Mouse (Mus musculus): ENCODE data around the gene Iffo2. TPM values are rescaled to one million over a fixed set of nuclear protein-coding genes. Genes with fewer than 3 reads are reported as not detected.

The Iffo2 gene
- polyA plus RNA-seq, 1 experiment from 2014 or later = 3.7 TPM

DNA sequence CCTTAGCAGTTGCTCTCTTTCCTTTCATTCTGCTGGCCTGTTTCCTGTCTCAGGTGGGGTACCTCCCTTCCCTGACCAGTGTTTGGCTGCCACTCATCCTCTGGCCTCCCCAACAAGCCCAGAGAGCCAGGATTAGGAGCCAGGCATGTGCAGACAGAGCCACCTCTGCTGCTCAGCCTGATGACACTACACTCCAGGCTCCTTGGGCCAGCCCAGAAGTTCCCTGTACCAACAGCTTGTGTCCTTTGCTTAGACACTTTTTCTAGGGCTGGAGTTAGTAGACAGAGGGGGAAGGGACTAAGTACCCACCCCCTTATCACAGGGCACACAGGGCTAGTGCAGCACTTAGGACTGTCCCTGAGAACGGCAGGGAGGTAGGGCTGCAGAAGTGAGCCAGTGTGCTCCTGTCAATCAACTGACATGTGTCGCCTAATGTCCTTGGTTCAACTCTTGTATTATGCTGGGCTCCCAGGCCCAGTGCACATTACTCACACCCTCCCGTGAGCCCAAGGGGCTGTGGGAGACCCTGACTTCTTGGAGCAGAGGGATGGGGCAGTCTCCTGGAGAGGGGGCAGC is 38.0 kb upstream of the Iffo2 start:
- Histone ChIP-seq H3K9ac (ENCODE audit: low read length) (no peak overlapping the region), H3K4me3 (ENCODE audit: low read length) (no peak overlapping the region), H3K4me2 (ENCODE audit: low read depth, low read length) (no peak overlapping the region), H3K9me3 (ENCODE audit: control insufficient read depth, low read length) (no peaks in the 10 kb centered on the region), H3K27me3 (ENCODE audit: control insufficient read depth, insufficient read depth, low read depth, low read length) (no peaks in the 10 kb centered on the region), H3K36me3 (ENCODE audit: control insufficient read depth, insufficient read depth, low read length) (peaks cover 18% of the 10 kb centered on the region), H3K4me1 (replicated peaks; ENCODE audit: control insufficient read depth, insufficient read depth, low read length) (no peaks in the 10 kb centered on the region), H3K27ac (ENCODE audit: low read length) (no peak overlapping the region)
- no peak for ATAC-seq (ENCODE audit: low read depth)
- 50% methylated on average over 3 of the region's 3 CpGs for WGBS

DNA sequence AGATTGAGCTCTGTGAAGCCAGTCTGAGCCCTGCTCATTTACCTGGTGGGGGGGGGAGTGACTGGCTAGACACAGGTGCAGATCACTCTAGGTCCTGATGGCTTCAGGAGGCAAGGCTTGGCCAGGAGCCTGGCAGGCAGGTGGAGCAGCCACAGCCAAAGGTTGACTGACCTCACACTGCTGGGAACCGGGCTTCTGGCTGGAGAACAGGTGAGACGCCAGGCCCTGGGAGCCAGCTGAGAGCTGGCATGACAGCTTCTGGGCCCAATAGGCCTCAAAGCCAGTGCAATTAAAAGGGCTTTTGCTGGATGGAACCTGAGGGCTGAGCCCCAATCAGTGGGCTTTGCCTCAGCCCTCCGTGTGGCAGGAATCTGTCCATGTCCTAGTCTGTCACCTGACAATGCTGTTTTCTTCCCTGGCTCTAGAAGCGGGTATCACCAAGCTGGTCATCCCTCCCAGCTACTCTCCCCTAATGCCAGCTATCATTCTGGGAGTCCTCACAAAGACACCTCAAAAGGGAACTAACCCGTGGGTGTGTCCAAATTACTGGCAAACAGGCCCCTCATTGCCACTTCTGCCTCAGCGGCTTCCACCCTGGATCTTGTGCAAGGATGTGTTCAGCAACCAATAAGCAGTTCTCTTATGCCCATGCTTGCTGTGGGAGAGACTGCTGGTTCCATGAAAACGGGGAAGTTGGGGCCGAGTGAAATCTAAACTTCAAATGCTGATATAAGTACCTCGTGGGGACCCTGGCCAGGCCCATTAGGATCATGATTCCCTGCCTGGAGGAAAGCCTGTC is 36.9 kb upstream of the Iffo2 start:
- H3K9ac ChIP-seq (ENCODE audit: low read length) = no peak overlapping the region
- no peak for ATAC-seq (ENCODE audit: low read depth)
- no peak overlapping the region for H3K4me2 ChIP-seq (ENCODE audit: low read depth, low read length)
- peaks cover 16% of the 10 kb centered on the region for H3K36me3 ChIP-seq (ENCODE audit: control insufficient read depth, insufficient read depth, low read length)
- no peaks in the 10 kb centered on the region for H3K9me3 ChIP-seq (ENCODE audit: control insufficient read depth, low read length)
- no peak overlapping the region for H3K4me3 ChIP-seq (ENCODE audit: low read length)
- no peaks in the 10 kb centered on the region for H3K27me3 ChIP-seq (ENCODE audit: control insufficient read depth, insufficient read depth, low read depth, low read length)
- no peaks in the 10 kb centered on the region for H3K4me1 ChIP-seq (replicated peaks; ENCODE audit: control insufficient read depth, insufficient read depth, low read length)
- WGBS = 60% methylated on average over 9 of the region's 9 CpGs
- H3K27ac ChIP-seq (ENCODE audit: low read length) = no peak overlapping the region

DNA sequence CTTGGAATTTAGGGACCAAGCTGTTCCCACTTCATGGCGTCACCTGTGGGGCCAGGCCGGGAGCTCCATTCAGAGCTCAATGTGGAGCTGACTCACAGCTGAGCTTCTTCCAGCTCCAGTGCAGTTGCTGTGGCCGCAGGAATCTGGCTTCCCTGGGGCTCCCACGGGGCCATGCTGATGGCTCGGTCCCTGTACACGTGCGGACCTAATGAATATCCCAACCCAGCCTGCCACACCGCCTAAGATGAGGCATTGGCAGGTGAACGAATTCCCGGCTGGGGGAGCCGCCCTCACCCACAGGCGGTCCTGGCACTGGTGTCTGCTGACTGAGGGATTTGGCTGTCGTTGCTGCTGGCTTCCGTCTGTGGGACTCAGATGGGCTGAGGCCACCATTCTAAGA is 29.5 kb upstream of the Iffo2 start:
- no peak overlapping the region for H3K27ac ChIP-seq (ENCODE audit: low read length)
- no peak overlapping the region for H3K4me3 ChIP-seq (ENCODE audit: low read length)
- no peaks in the 10 kb centered on the region for H3K27me3 ChIP-seq (ENCODE audit: control insufficient read depth, insufficient read depth, low read depth, low read length)
- no peak overlapping the region for H3K4me2 ChIP-seq (ENCODE audit: low read depth, low read length)
- H3K9me3 ChIP-seq (ENCODE audit: control insufficient read depth, low read length) = peaks cover 4% of the 10 kb centered on the region; the same call in 1 of the 2 replicates
- H3K4me1 ChIP-seq (replicated peaks; ENCODE audit: control insufficient read depth, insufficient read depth, low read length) = no peaks in the 10 kb centered on the region
- no peaks in the 10 kb centered on the region for H3K36me3 ChIP-seq (ENCODE audit: control insufficient read depth, insufficient read depth, low read length)
- no peak; the same call in 1 of the 2 replicates for ATAC-seq (ENCODE audit: low read depth)
- WGBS = 52% methylated on average over 14 of the region's 14 CpGs
- no peak overlapping the region for H3K9ac ChIP-seq (ENCODE audit: low read length)

DNA sequence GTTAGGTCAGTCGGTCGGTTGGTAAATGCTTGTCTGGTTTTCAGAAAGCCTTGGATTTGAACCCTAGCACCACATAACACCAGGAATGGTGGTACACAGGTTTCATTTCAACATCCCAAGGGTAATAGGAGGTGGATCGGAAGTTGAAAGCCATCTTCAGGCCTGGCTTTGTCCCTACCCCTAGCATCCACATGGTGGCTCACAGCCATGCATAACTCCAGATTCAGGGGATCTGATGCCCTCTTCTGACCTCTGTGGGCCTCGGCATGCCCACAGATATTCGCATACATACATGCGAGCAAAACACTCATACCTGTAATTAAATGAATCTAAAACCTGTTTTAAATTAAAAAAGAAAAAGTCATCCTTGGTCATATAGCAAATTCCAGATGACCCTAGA is 28.6 kb upstream of the Iffo2 start:
- no peak overlapping the region for H3K27ac ChIP-seq (ENCODE audit: low read length)
- H3K9ac ChIP-seq (ENCODE audit: low read length) = no peak overlapping the region
- ATAC-seq (ENCODE audit: low read depth) = no peak
- no peak overlapping the region for H3K4me2 ChIP-seq (ENCODE audit: low read depth, low read length)
- H3K4me3 ChIP-seq (ENCODE audit: low read length) = no peak overlapping the region
- no peaks in the 10 kb centered on the region for H3K36me3 ChIP-seq (ENCODE audit: control insufficient read depth, insufficient read depth, low read length)
- H3K27me3 ChIP-seq (ENCODE audit: control insufficient read depth, insufficient read depth, low read depth, low read length) = no peaks in the 10 kb centered on the region
- H3K4me1 ChIP-seq (replicated peaks; ENCODE audit: control insufficient read depth, insufficient read depth, low read length) = no peaks in the 10 kb centered on the region
- peaks cover 4% of the 10 kb centered on the region; the same call in 1 of the 2 replicates for H3K9me3 ChIP-seq (ENCODE audit: control insufficient read depth, low read length)
- 79% methylated on average over 6 of the region's 6 CpGs for WGBS

DNA sequence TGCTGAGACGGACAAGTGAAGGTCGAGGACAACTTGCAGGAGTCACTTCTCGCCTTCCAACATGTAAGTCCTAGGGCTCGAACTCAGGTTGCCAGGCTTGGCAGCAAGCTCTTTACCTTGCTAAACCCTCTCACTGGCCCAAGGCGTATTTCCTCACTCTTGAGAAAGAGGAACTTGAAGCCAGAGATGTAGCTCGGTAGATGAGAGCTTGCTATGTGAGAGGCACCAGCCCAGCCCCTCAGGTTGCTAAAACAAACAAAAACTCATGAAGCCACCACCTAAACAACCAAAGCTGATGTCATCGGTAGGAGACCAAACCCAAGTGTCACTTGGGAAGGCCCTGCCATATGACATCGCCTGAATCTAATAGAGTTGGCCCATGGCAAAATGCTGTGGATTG is 26.4 kb upstream of the Iffo2 start:
- H3K27me3 ChIP-seq (ENCODE audit: control insufficient read depth, insufficient read depth, low read depth, low read length) = no peaks in the 10 kb centered on the region
- WGBS = 75% methylated on average over 8 of the region's 8 CpGs
- no peaks in the 10 kb centered on the region for H3K4me1 ChIP-seq (replicated peaks; ENCODE audit: control insufficient read depth, insufficient read depth, low read length)
- H3K36me3 ChIP-seq (ENCODE audit: control insufficient read depth, insufficient read depth, low read length) = no peaks in the 10 kb centered on the region
- H3K9ac ChIP-seq (ENCODE audit: low read length) = no peak overlapping the region
- H3K27ac ChIP-seq (ENCODE audit: low read length) = no peak overlapping the region
- no peak overlapping the region for H3K4me2 ChIP-seq (ENCODE audit: low read depth, low read length)
- peaks cover 4% of the 10 kb centered on the region; the same call in 1 of the 2 replicates for H3K9me3 ChIP-seq (ENCODE audit: control insufficient read depth, low read length)
- no peak for ATAC-seq (ENCODE audit: low read depth)
- H3K4me3 ChIP-seq (ENCODE audit: low read length) = no peak overlapping the region

DNA sequence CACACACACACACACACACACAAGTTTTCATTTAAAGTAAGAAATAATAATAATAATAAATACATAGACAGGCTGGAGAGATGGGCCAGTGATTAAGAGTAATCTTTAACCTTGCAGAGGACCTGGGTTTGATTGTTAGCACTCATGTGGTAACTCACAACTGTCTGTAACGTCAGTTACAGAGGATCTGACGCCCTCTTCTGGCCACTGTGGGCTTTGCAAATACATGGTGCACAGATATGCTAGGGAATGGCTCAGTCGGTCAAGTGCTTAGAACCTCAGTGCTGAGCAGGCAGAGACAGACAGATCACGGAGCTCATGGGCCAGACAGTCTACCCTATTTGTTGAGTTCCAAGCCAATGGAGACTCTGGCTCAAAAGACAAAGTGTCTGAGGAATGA is 24.6 kb upstream of the Iffo2 start:
- Histone ChIP-seq H3K27ac (ENCODE audit: low read length) (no peak overlapping the region), H3K36me3 (ENCODE audit: control insufficient read depth, insufficient read depth, low read length) (no peaks in the 10 kb centered on the region), H3K27me3 (ENCODE audit: control insufficient read depth, insufficient read depth, low read depth, low read length) (no peaks in the 10 kb centered on the region), H3K4me2 (ENCODE audit: low read depth, low read length) (no peak overlapping the region), H3K9ac (ENCODE audit: low read length) (no peak overlapping the region), H3K4me3 (ENCODE audit: low read length) (no peak overlapping the region), H3K4me1 (replicated peaks; ENCODE audit: control insufficient read depth, insufficient read depth, low read length) (no peaks in the 10 kb centered on the region), H3K9me3 (ENCODE audit: control insufficient read depth, low read length) (peaks cover 4% of the 10 kb centered on the region; the same call in 1 of the 2 replicates)
- WGBS = 76% methylated on average over 4 of the region's 4 CpGs
- ATAC-seq (ENCODE audit: low read depth) = no peak

DNA sequence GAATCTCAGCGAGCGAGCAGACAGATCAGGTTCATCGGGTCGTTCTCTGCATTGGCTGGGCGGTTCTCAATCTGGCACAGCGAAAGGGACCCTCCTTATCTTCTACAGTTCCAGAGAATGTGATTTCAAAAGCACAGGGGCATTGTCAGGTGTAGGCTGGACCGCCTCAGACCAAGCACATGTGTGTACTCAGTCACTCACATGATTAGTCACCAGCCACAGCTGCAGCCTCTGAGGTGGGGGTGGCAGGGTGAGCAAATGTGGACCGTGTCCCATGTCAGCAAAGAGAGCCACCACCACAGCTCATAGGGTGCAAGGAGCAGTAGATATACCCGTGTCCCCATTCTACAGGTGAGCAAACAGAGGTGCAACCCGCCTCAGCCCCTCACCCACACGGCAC is 23.6 kb upstream of the Iffo2 start:
- H3K27ac ChIP-seq (ENCODE audit: low read length) = no peak overlapping the region
- H3K9ac ChIP-seq (ENCODE audit: low read length) = no peak overlapping the region
- H3K4me3 ChIP-seq (ENCODE audit: low read length) = no peak overlapping the region
- H3K4me2 ChIP-seq (ENCODE audit: low read depth, low read length) = no peak overlapping the region
- no peaks in the 10 kb centered on the region for H3K4me1 ChIP-seq (replicated peaks; ENCODE audit: control insufficient read depth, insufficient read depth, low read length)
- H3K9me3 ChIP-seq (ENCODE audit: control insufficient read depth, low read length) = peaks cover 4% of the 10 kb centered on the region; the same call in 1 of the 2 replicates
- H3K27me3 ChIP-seq (ENCODE audit: control insufficient read depth, insufficient read depth, low read depth, low read length) = no peaks in the 10 kb centered on the region
- WGBS = 82% methylated on average over 11 of the region's 11 CpGs
- ATAC-seq (ENCODE audit: low read depth) = no peak
- H3K36me3 ChIP-seq (ENCODE audit: control insufficient read depth, insufficient read depth, low read length) = no peaks in the 10 kb centered on the region

DNA sequence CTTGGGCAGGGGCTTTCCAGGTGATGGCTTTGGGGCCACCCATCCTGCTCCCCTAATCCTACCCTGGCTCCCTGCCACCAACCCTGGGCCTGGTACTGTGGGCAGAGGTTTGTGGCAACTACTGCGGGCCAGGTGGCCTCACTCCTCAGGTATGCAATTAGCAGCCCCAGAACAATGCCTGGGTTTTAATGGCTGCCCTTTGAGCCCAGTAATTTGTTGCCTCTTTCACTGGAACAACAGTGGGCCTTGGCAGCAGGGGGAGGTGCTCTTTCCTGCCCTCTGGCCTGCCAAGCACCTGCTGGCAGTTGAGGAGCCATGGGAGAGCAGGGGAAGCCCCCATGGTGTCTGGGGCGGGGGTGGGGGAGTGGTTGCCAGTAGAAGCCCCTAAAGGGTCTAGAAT is 21.3 kb upstream of the Iffo2 start:
- no peak for ATAC-seq (ENCODE audit: low read depth)
- Histone ChIP-seq H3K36me3 (ENCODE audit: control insufficient read depth, insufficient read depth, low read length) (no peaks in the 10 kb centered on the region), H3K27ac (ENCODE audit: low read length) (no peak overlapping the region), H3K4me3 (ENCODE audit: low read length) (no peak overlapping the region), H3K9ac (ENCODE audit: low read length) (no peak overlapping the region), H3K9me3 (ENCODE audit: control insufficient read depth, low read length) (peaks cover 4% of the 10 kb centered on the region; the same call in 1 of the 2 replicates), H3K27me3 (ENCODE audit: control insufficient read depth, insufficient read depth, low read depth, low read length) (no peaks in the 10 kb centered on the region), H3K4me1 (replicated peaks; ENCODE audit: control insufficient read depth, insufficient read depth, low read length) (no peaks in the 10 kb centered on the region), H3K4me2 (ENCODE audit: low read depth, low read length) (no peak overlapping the region)
- 72% methylated on average over 2 of the region's 2 CpGs for WGBS

DNA sequence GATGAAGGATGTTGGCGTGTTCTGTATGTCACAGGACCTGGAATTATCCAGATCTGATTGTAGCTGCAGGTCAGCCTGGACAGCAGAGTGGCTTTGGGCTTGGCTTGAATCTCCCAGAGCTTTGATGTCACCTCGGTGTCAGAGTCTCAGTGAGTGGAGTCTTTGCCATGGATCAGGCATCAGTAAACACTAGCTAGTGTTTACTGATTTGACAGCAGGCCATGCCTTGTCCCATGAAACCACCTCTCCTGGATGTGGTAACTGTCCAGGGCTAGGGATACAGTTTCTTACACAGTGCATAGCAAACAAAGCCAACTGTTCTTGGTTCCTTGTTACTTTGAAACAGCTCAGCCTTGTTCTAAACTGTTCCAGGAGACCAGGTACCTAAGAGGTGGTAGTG is 18.8 kb upstream of the Iffo2 start:
- Histone ChIP-seq H3K27ac (ENCODE audit: low read length) (no peak overlapping the region), H3K4me3 (ENCODE audit: low read length) (no peak overlapping the region), H3K4me2 (ENCODE audit: low read depth, low read length) (no peak overlapping the region), H3K9me3 (ENCODE audit: control insufficient read depth, low read length) (no peaks in the 10 kb centered on the region), H3K9ac (ENCODE audit: low read length) (no peak overlapping the region), H3K27me3 (ENCODE audit: control insufficient read depth, insufficient read depth, low read depth, low read length) (no peaks in the 10 kb centered on the region), H3K36me3 (ENCODE audit: control insufficient read depth, insufficient read depth, low read length) (no peaks in the 10 kb centered on the region), H3K4me1 (replicated peaks; ENCODE audit: control insufficient read depth, insufficient read depth, low read length) (no peaks in the 10 kb centered on the region)
- ATAC-seq (ENCODE audit: low read depth) = no peak
- WGBS = 58% methylated on average over 2 of the region's 2 CpGs
